Mouse (Mus musculus): ENCODE results near the gene Brip1. TPM values are rescaled to one million over a fixed set of nuclear protein-coding genes. Genes with fewer than 3 reads are reported as not detected.

Gene Brip1
- polyA plus RNA-seq, 1 experiment from 2014 or later: 5.6 TPM

DNA sequence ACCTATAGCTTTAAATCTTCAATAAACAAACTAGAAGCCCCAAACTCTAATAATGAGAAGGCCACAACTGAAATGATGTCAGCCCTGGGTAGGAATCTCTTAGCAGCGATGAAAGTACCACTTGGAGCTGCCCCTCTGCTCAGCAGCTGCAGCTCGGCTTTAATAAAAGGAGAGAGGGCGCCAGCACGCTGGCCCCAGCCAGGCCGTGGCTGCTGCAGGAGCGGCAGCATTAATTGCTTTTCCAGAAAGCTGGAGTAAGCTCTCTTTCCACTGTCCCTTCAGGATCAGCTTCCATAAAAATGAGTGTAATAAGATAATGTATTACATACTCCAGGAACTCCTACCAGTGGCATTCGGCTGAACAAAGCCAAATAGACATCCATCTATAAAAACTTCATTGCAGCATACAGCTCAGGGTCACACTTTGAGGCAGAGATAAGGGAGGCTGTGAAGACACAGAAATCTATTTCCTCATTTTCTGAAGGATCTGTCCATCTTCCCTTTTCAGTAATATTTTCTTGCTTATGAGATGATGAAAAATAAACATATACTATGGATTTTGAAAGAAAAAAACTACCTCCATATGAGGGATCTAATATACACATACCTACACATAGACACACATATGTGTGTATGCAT lies 174.3 kb downstream of the Brip1 start:
- no peaks in the 10 kb centered on the region for H3K4me1 ChIP-seq (replicated peaks)
- no peak overlapping the region for H3K9ac ChIP-seq
- H3K9me3 ChIP-seq (replicated peaks): no peaks in the 10 kb centered on the region
- no peak overlapping the region for H3K27ac ChIP-seq (replicated peaks)
- 0 out of 2 replicates have a peak, but pooled peaks cover 3% of the 10 kb centered on the region for H3K27me3 ChIP-seq
- no peak overlapping the region for H3K4me3 ChIP-seq (replicated peaks)
- 39% methylated on average over 7 of the region's 7 CpGs for WGBS (ENCODE audit: insufficient replicate concordance)
- no peak overlapping the region for H3K4me2 ChIP-seq
- H3K36me3 ChIP-seq (replicated peaks): no peaks in the 10 kb centered on the region
- no peak for ATAC-seq (ENCODE audit: insufficient read depth)

DNA sequence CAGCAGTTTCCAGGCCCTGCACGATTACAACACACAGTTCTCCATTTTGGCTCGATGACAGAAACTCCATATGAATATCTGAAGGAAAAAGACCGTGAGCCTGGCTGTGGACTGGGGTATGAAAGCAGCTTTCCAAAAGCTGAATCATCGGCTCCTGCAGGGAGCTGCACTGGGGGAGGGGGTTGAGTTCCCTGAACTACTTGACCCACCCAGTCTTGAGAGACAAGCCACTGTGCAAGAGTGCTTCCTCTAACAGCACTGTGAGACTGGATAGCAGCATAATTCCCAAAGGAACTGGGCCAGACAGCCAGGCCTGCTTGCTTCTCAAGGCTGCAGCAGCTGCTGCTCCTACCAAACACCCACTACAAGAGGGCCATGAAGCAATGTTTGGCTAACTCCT lies 178.6 kb downstream of the Brip1 start:
- ATAC-seq (ENCODE audit: insufficient read depth): no peak
- Histone ChIP-seq H3K4me2 (no peak overlapping the region), H3K4me1 (replicated peaks) (no peaks in the 10 kb centered on the region), H3K4me3 (replicated peaks) (no peak overlapping the region), H3K27ac (replicated peaks) (no peak overlapping the region), H3K36me3 (replicated peaks) (no peaks in the 10 kb centered on the region), H3K9ac (no peak overlapping the region), H3K9me3 (replicated peaks) (no peaks in the 10 kb centered on the region), H3K27me3 (0 out of 2 replicates have a peak, but pooled peaks cover 3% of the 10 kb centered on the region)
- WGBS (ENCODE audit: insufficient replicate concordance): 50% methylated on average over 4 of the region's 4 CpGs

DNA sequence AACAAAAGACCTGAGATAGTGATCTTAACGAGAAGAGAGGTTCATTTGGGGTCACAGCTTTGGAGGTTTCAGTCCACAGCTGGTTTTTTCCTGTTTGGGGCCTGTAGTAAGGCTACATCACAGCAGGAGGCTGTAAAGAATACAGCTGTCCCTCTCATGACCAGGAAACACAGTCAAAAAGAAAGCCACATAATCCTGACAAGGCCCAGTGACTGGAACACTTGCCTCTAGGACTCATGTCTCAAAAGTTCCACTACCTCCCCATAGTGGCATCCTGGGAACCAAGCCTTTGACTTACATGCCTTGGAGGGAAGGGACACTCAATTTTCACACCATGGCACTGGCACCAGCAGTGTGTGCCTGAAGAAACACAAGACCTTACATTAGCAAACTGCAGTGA lies 181.0 kb downstream of the Brip1 start:
- Histone ChIP-seq H3K27me3 (no peaks in the 10 kb centered on the region), H3K36me3 (replicated peaks) (no peaks in the 10 kb centered on the region), H3K4me2 (no peak overlapping the region), H3K4me3 (replicated peaks) (no peak overlapping the region), H3K9ac (no peak overlapping the region), H3K27ac (replicated peaks) (no peak overlapping the region), H3K9me3 (replicated peaks) (no peaks in the 10 kb centered on the region), H3K4me1 (replicated peaks) (no peaks in the 10 kb centered on the region)
- WGBS (ENCODE audit: insufficient replicate concordance): 33% methylated on average over 1 of the region's 1 CpGs
- no peak for ATAC-seq (ENCODE audit: insufficient read depth)

DNA sequence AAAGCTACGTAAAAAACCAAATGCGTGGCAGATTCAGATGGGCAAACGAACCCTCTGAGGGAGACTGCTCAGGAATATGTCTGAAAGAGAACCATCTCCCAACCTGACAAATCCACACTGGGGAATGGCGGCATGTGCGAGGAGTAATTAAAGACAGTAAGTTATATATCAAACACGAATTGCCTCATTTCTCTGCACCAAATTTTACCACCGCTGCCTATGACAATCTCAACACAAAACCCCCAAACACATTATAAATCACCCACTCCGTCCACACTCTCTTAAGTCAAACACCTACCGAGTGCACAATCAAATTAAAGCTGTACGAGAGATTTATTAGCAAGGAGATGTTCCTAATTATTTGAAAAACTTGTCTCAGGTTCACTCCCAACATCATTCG lies 184.8 kb downstream of the Brip1 start:
- WGBS (ENCODE audit: insufficient replicate concordance): 65% methylated on average over 11 of the region's 11 CpGs

DNA sequence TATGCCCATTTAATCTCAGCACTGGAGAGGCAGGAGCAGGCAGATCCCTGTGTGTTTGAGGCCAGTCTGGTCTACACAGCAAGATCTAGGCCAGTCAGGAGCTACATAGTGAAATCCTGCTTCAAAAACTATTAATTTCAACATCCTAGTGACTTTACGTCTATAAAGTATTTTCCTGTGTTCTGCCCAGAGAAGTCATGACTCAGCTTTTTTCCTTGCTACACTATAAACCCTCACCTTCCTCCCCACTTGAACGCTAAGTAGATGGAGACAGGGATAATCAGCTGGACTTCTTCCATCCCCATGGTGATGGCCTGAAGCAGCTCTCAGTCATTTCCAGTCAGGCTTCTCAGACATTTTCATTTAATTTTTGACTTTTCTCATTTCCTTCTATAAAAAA lies 187.9 kb downstream of the Brip1 start:
- no peak for ATAC-seq (ENCODE audit: insufficient read depth)
- 37% methylated on average over 2 of the region's 2 CpGs for WGBS (ENCODE audit: insufficient replicate concordance)
- H3K27me3 ChIP-seq: no peaks in the 10 kb centered on the region
- H3K4me2 ChIP-seq: no peak overlapping the region
- H3K27ac ChIP-seq (replicated peaks): no peak overlapping the region
- no peaks in the 10 kb centered on the region for H3K4me1 ChIP-seq (replicated peaks)
- no peaks in the 10 kb centered on the region for H3K36me3 ChIP-seq (replicated peaks)
- no peaks in the 10 kb centered on the region for H3K9me3 ChIP-seq (replicated peaks)
- H3K4me3 ChIP-seq (replicated peaks): no peak overlapping the region
- H3K9ac ChIP-seq: no peak overlapping the region

More for the DNA sequence above, 184.8 kb downstream of the Brip1 start:
- Histone ChIP-seq H3K27ac (replicated peaks) (no peak overlapping the region), H3K9ac (no peak overlapping the region), H3K9me3 (replicated peaks) (no peaks in the 10 kb centered on the region), H3K36me3 (replicated peaks) (no peaks in the 10 kb centered on the region), H3K4me1 (replicated peaks) (no peaks in the 10 kb centered on the region), H3K4me3 (replicated peaks) (no peak overlapping the region), H3K4me2 (no peak overlapping the region), H3K27me3 (no peaks in the 10 kb centered on the region)
- no peak for ATAC-seq (ENCODE audit: insufficient read depth)

DNA sequence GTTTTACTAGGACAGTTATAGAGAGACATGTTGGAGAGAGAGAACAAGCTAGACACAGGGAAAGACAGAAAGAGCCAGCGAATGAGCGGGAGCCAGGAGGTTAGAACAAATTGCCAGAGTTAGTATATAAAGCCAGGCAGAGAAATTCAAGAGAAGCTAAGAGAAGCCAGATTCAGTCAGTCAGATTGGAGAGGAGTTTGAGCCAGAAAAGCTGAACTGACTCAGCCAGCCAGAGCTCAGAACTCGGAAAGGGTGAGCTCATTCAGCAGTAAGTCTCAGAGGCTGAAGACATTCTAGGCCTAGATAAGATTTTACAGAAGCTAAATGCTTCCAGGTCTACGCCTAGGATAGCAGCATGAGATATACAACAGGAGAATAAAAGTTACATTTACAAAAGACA lies 190.5 kb downstream of the Brip1 start:
- no peak overlapping the region for H3K4me2 ChIP-seq
- 67% methylated on average over 4 of the region's 4 CpGs for WGBS (ENCODE audit: insufficient replicate concordance)
- H3K9me3 ChIP-seq (replicated peaks): no peaks in the 10 kb centered on the region
- no peaks in the 10 kb centered on the region for H3K27me3 ChIP-seq
- no peaks in the 10 kb centered on the region for H3K4me1 ChIP-seq (replicated peaks)
- ATAC-seq (ENCODE audit: insufficient read depth): no peak
- no peak overlapping the region for H3K9ac ChIP-seq
- H3K4me3 ChIP-seq (replicated peaks): no peak overlapping the region
- no peak overlapping the region for H3K27ac ChIP-seq (replicated peaks)
- H3K36me3 ChIP-seq (replicated peaks): no peaks in the 10 kb centered on the region

DNA sequence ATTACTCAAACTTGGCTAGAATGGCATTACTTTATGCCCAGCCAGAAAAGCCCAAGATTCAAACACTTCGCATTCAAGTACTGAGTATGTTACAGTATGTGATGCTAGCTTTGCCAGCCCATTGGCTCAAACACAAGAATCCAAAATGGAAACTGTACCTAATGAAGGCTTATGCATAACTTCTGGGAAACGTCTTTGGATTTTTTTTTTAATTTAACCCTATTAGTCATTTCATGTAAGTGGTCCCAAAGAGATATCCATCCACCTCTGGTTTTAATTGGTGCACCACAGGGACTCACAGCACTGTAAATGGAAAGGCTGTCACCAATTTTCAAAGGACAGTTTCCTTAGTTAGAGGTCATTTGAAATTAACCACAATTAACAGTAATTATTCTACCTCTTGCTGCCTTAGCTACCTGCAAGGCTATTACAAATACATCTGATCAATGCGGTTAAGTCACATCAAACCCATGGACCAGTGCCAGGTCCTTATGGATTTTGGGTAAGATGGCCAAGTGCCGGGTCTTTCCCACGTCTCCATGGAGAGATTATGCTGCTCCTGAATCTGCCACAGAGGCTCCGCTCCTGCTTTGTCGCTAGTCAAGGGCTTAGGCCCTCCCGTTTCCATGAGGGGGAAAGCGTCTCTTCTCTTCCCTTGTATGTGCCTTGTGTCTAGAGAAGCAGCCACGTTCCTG lies 192.6 kb downstream of the Brip1 start:
- WGBS (ENCODE audit: insufficient replicate concordance): 70% methylated on average over 10 of the region's 10 CpGs
- no peak for ATAC-seq (ENCODE audit: insufficient read depth)
- no peaks in the 10 kb centered on the region for H3K36me3 ChIP-seq (replicated peaks)
- no peak overlapping the region for H3K9ac ChIP-seq
- H3K4me2 ChIP-seq: no peak overlapping the region
- no peak overlapping the region for H3K27ac ChIP-seq (replicated peaks)
- H3K27me3 ChIP-seq: no peaks in the 10 kb centered on the region
- H3K4me1 ChIP-seq (replicated peaks): no peaks in the 10 kb centered on the region
- no peaks in the 10 kb centered on the region for H3K9me3 ChIP-seq (replicated peaks)
- no peak overlapping the region for H3K4me3 ChIP-seq (replicated peaks)

Other genes with a start within 250 kb of the Brip1 start
- gene Ints2, start 56.4 kb upstream of the Brip1 start, polyA plus RNA-seq (2015; fragmentation: Nextera tagmentation; extraction: Ambion mirVana): 8.2 and 9.8 TPM in 2 replicates
- gene Med13, start 156.4 kb upstream of the Brip1 start, polyA plus RNA-seq (2015; fragmentation: Nextera tagmentation; extraction: Ambion mirVana): 2.6 and 4.1 TPM in 2 replicates